Mouse (Mus musculus): ENCODE measurements around the gene Cct5.

GRCm38 (mm10) chr15:31586519-31586918 lies 15.1 kb downstream of the Cct5 start:
- TF ChIP-seq CTCF (conservative IDR thresholded peaks at IDR 0.05; ENCODE audit: low read length) (peak; percentile 91), NANOG (IDR thresholded peaks at IDR 0.05; ENCODE audit: borderline replicate concordance, low read length) (no peak), POU5F1 (IDR thresholded peaks at IDR 0.05; ENCODE audit: borderline replicate concordance, low read length) (no peak)
